Mouse (Mus musculus) olfactory bulb, adult 2 months (tissue): Measurements from ENCODE around the gene Map7d2.

Experiments
- CTCF ChIP-seq: fragments of 200-500 bp; IDR thresholded peaks from 2 replicates; pipeline ENCODE4 v1.5.1; 2012; ENCODE audit warnings: low read depth, mild to moderate bottlenecking, low read length, moderate library complexity; ENCODE audit not compliant: insufficient read depth
- POLR2A ChIP-seq: fragments of 200-500 bp; IDR thresholded peaks from 2 replicates; pipeline ENCODE4 v1.6.1; 2012; ENCODE audit warnings: mild to moderate bottlenecking, low read depth, low read length, moderate library complexity; ENCODE audit not compliant: insufficient read depth

DNA sequence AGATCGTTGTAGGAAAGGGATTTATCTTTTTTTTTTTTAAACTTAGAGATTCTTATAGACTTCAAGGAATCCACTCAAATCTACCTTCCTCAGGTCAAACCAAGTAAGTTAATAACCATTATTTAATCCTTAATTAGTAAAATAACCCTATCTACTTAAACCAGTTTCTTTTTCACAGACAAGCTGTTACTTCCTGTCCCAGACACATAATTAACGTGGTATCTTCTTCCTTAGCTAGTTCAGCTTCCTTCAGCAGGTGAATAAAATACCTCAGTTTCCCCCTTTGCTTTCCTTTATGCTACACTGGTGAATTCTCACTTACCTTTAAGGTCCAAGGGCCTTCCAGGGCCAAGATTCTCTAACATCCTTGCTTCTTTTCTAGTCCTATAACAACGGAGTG lies 107.4 kb downstream of the Map7d2 start:
- TF ChIP-seq POLR2A = no peak
- TF ChIP-seq CTCF = no peak
